Mouse (Mus musculus): Measurements from ENCODE around the gene Nprl2.
A peak's percentile ranks its signal among the peaks of the same experiment; 100 is the strongest.

The Nprl2 gene

GRCm38 (mm10) chr9:107541474-107542351, at the start of gene Nprl2, which contains the start of gene Cyb561d2:
Nprl2 (plus strand) TSS chr9:107542226.
Cyb561d2 (minus strand) TSS chr9:107542193.
- peak; percentile 94 for DNase-seq (ENCODE audit: low spot score)

DNA sequence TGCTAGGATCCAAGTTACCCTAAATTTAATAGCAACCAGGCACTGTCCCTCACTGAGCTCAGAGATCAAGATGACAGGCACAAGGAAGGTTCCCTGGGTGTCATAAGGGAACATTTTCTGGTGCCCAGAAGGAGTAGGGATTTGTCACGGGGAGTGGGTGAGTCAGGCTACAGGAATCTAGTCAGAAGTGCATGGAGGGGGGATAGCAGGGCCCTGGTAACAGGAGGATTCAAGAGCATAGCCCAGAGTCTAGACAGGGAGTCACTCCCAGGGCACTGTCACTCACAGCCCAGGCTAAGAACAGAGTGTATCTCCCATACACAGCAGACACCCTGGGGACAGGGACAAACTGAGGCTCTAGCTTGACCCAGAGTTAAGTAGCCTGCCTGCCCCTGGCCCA, 48.5 kb upstream of the Nprl2 start:
- DNase-seq (ENCODE audit: low spot score) = no peak

DNA sequence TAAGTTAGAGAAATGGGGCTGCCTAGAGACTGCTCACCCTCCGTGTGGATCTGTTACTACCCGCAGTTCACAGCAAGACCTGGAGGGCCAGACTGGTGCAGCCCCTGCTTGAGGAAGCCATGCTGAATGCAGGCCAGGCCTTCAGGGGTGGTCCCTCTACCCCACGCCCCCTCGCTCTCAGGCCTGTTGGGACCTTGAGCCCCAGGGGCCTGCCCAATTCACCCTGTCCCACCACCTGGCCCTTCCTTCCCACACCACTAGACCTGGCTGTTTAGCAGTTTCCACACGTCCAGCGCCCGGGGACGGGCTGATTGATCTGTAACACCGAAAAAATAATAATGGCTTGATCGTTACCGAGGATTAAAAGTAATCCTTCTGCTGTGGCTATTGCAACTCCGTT, 47.8 kb upstream of the Nprl2 start:
- DNase-seq (ENCODE audit: low spot score) = no peak

DNA sequence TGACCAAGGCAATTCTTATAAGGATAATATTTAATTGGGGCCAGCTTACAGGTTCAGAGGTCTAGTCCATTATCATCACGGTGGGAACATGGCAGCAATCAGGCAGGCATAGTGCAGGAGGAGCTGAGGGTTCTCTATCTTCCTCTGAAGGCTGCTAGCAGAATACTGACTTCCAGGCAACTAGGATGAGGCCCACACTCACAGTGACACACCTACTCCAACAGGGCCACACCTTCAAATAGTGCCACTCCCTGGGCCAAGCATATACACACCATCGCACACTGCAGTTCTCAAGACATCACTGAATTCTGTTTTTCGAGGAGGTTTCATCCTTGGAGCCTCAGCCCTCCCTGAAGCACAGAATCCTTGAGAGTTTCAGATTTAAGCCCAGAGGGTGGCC, 45.7 kb upstream of the Nprl2 start:
- no peak for DNase-seq (ENCODE audit: low spot score)

GRCm38 (mm10) chr9:107500708-107501286, 41.2 kb upstream of the Nprl2 start:
- DNase-seq (ENCODE audit: low spot score) = no peak

DNA sequence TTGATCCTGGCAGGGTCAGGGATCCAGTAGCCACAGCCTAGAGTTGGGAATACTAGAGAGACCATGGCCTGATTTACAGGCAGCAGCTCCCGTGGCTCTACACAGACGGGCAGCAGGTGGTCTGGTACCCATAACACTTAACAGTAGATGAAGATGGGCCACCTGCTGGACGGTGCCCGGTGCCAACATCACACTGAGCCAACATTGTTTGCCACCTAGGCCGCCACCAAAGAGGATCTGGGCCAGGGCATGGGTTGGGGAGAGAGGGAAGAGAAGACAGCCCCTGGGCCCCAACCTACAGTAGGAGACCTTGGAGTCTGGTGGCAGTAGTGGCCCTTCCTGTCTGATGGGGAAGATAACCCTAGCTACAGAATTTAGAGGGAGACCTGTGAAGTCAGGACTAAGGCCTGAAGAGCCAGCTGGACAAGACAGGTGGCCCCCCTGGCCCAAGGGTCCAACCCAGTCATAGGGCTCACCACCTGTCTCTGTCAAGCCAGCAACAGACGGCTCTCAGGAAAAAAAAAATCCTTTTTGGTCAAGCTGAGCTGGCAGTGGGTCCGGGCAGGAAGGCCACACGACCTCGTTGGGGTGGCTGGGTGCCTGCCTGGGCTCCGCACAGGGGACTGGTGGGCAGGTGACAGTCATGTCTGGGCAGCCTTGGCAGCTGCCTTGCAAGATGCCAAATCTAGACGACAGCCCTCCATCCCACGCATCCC, 39.7 kb upstream of the Nprl2 start:
- no peak for DNase-seq (ENCODE audit: low spot score)

DNA sequence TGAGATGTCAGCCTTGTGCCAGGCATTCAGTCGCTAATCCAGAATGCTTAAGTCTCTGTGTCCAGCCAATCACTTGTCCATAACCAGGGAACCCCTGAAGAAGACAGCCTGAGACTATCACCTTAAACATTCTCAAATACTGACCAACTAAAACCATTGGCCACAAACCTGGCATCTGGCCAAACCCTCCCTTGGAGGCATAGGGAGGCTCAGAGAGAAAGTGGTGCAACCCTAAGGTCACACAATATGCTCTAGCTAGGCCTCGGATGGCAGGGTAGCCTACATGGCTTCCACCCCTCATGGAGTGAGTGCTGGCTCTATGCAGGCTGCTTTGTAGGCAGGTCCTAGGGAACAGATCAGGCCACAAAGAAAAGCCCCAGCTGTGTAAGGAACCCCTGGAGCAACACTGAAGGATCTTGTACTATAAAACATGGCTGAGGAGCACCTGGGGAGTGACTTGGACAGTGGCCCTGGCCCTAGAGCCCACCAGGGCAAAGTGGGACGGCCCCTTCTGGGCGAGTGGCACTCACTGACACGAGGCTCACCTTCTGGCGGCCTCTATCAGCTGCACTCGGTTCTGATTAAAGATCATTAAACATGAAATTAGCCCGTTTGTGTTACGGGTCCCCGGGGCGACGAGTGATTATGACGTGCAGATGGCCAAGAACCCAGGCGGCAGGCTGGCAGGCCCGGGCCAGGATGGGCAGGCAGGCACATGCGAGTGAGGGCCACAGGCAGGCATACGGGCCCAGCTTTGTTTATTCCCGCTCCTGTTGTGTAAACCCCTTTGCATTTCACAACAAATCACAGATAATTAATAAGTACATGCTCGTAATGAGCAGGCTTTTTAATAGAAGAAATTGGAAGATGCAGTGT, 37.1 kb upstream of the Nprl2 start:
- no peak for DNase-seq (ENCODE audit: low spot score)

GRCm38 (mm10) chr9:107508266-107508665, 33.8 kb upstream of the Nprl2 start:
- DNase-seq (ENCODE audit: low spot score) = no peak

DNA sequence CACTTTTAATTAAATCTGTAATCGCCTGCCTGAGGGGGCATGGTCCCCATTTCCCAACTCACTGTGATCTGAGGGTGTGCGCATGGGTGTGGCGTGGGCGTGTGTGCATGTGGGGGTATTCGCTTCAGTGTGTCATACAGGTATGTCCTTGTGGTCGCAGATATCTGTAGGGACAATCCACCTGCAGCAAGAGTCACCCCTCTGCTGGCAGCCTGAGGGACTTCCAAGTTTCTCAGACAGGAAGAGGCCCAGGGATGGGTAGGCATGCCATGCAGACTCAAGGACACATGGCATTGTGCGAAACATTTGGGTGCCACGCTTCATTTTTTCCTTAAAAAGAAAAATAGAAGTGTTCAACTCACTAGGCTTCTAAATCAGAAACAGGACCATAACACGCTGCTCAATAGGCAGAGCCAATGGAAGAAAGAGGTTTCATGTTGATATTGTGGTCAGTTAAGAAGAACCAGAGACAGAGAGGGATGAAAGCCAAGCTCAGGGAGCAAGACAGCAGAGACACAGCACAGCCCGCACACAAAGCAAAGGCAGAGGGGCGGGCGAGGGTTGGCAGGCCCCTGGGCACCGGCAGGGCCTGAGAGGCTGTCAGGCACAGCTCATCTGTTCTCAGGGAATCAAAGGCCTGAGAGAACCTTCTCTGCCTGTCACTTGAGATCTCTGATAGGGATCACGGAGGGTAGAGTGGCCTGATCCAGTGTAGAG, 31.5 kb upstream of the Nprl2 start:
- no peak for DNase-seq (ENCODE audit: low spot score)

- DNase-seq (ENCODE audit: low spot score) = no peak
Observed at GRCm38 (mm10) chr9:107511436-107511835, 30.6 kb upstream of the Nprl2 start.

GRCm38 (mm10) chr9:107512326-107512725, 29.7 kb upstream of the Nprl2 start:
- no peak for DNase-seq (ENCODE audit: low spot score)

DNA sequence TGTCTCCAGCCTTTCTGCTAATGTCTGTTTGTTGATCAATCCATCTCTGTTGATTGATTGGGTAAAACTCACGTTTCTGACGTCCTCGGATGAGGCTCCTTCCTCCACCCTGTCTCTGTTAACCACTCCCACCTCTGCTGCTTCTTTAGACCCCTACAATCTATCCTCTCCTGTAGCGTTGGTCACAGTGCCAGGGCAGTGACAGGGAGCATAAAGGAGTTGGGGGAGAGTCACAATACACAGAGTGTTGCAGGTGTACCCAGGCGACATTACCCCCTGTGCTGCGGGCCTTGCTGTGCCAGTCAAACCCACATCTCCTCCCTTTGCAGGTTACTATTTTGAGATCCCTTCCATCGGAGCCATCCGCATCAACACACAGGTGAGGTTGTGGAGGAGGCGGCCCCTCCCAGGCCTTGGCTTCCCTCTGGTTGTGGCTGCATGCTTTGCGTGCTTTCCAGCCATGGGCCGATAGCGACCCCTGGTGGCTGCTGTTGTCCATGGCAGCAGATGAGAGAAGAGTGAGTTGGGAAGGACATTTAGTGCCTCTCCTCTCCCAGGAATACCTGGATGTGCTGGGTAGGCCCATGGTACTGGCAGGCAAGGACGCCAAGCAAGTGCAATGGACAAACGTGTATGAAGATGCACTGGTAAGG, 27.6 kb upstream of the Nprl2 start:
- DNase-seq (ENCODE audit: low spot score) = peak; percentile 65

- DNase-seq (ENCODE audit: low spot score) = no peak
Observed at GRCm38 (mm10) chr9:107520331-107520730, 21.7 kb upstream of the Nprl2 start.

DNA sequence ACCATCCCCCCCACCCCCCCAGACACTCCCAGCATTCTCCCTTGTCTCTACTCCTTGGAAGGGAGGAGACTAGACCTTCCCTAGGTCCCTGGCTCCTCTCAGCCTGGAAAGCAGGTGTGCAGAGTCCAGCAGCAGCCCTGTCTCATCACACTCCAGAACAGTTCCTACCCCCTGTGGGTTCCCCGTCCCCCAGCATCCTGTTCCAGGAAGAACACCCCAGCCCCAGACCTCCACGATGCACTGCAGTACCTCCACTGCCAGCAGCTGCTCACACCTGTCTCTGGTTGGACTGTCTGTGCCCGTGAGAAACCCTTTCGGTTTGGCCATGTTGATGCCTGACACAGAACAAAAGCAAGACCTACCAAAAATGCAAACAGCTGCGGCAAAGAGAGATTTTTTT, 20.8 kb upstream of the Nprl2 start:
- no peak for DNase-seq (ENCODE audit: low spot score)

DNA sequence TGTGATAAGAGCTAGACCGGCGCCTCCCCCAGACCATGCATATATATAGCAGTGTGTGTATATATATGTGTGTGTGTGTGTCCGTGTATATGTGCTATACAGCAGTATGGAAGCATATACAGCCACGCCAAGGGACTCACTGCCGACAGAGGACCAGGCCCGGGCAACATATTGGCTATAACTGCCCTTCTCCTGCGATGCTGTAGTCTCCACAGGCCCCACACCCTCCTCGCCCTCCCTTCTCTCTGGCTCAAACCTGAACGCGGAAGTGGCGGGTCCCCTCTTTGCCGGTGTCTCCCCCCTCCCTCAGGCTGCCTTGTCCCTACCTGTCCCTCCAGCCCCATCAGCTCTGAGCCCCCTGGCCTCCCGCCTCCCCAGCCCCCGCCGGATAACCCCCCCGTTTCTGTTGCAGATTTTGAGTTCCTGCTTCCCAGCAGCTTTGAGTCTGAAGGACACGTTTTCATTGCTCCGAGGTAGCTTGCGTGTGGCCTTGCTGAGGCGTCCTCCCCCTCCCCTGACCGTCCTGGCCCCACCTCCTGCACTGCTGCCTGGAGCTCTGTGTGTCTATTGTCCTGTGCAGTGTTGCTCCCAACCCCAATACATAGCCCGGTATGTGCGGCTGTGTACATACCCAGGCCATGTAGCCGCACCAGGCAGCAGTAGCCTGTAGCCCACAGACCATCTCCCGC, 20.2 kb upstream of the Nprl2 start:
- no peak for DNase-seq (ENCODE audit: low spot score)

- no peak for DNase-seq (ENCODE audit: low spot score)
Observed at GRCm38 (mm10) chr9:107522400-107522711, 19.7 kb upstream of the Nprl2 start.

GRCm38 (mm10) chr9:107526198-107527026, 15.6 kb upstream of the Nprl2 start:
- DNase-seq (ENCODE audit: low spot score) = peak; percentile 88

- peak; percentile 96 for DNase-seq (ENCODE audit: low spot score)
Observed at GRCm38 (mm10) chr9:107533791-107534407, 8.1 kb upstream of the Nprl2 start, which contains the start of gene Tmem115. Tmem115 (plus strand) TSS chr9:107533945.

All from testis, postnatal 14 days (tissue).